Mouse (Mus musculus) brain, adult 2 months (tissue): ENCODE measurements around the gene Klrb1c.
A peak's percentile ranks its signal among the peaks of the same experiment; 100 is the strongest.

Experiments
- DNase-seq: peaks from one replicate; pipeline ENCODE4 v3.0.0; 2011; ENCODE audit warnings: low read depth, low spot score

The Klrb1c gene

DNA sequence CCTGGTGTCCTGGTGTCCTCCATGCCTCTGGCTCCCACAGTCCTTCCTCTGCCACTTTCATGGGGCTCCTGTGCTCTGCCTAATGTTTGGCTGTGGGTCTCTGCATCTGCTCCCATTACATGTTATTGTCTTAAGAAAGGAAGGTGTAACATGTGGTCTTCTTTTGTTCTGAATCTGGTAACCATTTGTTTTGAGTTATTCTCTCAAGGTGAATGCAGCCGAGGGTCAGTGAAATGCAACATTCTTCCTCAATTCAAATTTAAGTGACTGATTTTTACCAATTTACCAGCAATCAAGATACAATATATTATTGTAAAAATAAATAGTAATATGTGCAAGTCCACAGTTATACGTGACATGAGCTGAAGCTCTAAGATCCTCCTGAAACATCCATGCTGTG lies at the start of gene Klrb1c:
TSS of gene Klrb1c (minus strand) at position 101 of the 400 bp plus-strand sequence.
- DNase-seq: no peak

DNA sequence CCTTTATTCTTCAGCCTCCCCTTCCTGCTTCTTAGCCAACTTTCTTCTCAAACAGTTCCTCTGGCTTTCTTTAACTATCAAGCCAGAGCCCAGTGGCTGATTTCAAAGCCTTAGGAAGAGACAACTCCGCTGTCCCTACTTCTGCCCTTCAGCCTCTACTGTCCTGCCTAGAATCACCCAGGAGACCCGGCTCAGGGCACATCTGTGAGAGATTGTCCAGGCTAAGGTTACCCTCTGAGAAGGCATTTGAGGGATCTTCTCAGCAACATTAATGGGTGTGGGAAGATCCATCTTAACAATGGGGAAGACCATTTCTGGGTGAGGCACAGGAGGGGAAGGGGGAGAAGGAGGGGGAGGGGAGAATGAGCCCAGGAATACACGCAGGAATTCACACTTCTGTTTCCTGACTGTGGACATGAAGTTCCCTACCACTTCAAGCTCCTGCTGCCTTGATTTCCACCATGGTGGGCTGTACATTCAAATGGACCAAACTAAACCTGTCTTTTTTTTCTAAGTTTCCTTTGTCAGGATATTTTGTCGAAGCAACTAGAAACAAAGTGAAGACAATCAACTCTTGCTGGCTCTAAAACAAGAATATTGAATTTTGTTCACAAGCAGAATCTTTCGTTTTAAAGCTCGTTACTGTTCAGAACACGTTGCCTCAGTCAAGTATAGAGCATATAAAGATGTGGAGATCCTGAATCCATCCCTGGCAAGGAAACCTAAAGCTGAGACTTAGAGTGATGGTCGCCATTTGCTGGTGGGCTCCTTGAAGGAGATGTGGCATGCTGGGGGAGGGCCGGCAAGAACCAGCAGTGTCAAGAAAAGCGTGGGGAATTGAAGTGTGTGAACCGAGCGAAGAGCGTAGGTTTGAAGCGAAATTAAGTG lies 48.7 kb upstream of the Klrb1c start:
- peak; percentile 31 for DNase-seq

GRCm38 (mm10) chr6:128836955-128837334 lies 47.9 kb upstream of the Klrb1c start:
- no peak for DNase-seq

GRCm38 (mm10) chr6:128836191-128836954 lies 47.4 kb upstream of the Klrb1c start:
- DNase-seq: no peak

DNA sequence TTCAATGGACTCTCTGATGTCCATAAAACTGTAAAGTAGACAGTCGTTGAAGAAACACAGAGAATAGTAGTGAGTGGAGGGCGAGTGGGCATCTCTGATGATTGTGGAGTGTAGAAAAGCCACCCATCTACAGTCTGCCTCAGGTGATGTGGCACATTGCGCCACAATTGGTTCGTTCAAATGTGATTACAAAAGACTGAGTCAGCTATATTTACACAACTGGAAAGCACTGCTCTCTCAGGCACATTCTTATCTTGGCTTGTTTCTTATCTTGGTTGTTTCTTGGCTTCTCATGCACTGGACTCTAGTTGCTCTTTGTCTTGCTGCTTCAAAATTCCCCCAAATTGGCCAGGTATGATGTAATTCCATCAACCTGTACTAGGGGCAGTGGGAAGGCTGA lies 46.6 kb upstream of the Klrb1c start:
- no peak for DNase-seq

DNA sequence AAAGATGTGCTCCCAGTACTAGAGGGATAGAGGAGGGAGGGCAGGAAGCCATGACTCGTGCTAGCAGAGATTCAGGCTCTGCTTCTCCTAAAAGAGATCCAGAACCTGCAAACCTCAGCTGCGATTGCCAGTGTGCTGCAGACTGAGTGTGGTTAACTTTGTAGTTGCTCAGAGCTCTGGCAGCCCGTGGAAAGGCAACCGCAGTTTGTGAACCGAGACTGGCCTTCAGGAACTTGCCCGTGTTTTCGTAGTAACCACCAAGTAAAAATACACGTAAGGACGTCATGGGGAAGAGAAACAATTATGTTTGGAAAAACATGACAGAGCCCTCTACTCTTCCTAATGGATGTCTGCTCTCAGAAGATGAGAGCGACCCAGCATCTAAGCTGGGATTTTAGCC lies 44.0 kb upstream of the Klrb1c start:
- DNase-seq: no peak

- no peak for DNase-seq
These were observed 40.8 kb upstream of the Klrb1c start for GRCm38 (mm10) chr6:128829837-128830236.

GRCm38 (mm10) chr6:128826781-128827180 lies 37.8 kb upstream of the Klrb1c start:
- no peak for DNase-seq

- no peak for DNase-seq
These were observed 37.1 kb upstream of the Klrb1c start, which contains the start of the genes Gm44511 and Klrb1b for GRCm38 (mm10) chr6:128826132-128826531. TSS of gene Gm44511 (minus strand) at chr6:128826315. TSS of gene Klrb1b (minus strand) at chr6:128826331.

DNA sequence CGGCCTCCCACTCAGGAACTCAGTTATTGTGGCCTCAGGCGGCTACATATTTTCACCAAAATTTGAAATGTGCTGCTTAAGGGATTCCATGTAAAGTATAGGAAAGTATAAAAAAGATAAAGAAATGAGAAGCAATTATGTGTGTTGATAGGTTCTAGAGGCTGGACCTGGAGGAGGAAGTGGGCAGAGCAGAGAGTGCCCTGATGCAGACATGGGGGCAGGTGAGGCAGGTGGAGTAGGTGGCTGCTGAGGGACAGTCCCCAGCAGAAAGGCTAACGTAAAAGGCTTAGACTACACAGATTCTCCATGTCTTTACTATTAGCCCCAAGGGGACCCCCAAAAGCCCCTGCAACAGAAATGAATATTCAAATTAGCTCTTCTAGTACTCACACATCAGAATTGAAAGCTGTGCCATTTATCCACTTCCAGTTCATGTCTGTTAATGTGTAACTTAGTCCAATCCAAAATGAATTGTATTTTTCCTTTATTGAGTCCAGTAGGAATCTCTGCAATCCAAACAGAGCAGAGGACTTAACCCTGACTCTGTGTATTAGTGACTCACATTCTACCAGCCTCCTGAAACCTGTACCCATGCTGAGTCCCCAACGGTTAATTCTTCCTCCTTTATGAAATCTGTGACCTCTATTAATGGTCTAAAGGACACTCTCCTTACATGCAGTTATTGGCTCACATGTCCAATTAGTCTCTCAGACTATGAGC lies 29.2 kb upstream of the Klrb1c start:
- no peak for DNase-seq

DNA sequence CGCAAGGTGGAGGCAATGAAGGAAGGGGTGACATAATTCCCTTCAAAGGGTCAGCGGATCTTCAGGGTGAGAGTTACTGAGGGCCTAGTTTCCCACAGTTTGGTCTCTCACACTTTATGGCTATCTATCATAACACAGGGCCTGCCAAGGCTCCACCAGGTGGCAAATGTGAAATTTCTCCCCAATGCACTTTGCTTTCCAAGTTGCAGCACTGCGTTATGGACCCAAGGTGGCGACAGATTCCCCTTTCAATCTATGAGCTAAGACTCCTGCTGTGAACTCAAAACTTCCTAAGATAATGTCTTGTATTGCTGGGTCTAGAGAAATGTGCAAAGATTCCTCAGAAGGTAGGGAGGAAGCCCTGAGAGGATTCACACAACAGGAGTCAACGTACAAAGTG lies 19.5 kb upstream of the Klrb1c start:
- peak; percentile 55 for DNase-seq

GRCm38 (mm10) chr6:128807021-128807420 lies 18.0 kb upstream of the Klrb1c start:
- peak; percentile 13 for DNase-seq

DNA sequence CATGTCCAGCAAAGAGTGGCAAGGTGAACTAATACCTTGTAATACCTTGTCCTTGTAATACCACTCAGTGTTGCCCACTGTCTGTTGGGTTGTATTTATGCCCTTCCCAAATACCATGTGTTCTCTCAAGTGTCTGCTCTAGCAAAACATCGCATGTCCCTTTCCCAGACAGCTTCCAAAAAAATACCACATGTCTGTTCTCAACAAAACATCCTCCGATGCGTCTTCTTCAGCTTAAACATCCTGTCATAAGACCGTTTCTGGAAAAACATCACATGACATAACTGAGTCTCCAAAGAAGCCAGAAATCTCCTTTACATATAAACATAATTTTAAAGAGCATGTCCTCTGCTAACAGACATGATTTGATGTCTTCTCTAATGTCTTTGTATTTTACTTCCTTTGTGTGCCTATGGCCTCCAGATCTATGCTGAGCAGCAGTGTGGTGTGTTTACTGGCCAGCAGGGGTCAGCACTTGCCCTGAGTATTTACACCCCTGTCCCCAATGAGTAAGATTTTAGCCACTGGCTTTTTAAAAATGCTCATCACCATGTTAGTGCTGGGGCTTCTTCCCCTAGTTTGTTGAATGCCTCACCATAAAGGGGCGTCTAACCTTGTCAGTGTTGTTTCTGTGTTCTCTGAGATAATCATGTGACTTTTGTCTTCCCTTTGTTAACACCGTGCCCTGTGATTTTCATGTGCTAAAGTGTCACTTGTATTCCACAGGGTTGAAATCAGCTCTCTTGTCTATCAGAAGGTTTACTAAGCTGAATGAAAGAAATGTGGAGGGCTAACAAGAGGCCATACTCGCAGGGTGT lies 16.0 kb upstream of the Klrb1c start:
- peak; percentile 74 for DNase-seq

GRCm38 (mm10) chr6:128802999-128803857 lies 14.2 kb upstream of the Klrb1c start:
- peak; percentile 100 for DNase-seq

DNA sequence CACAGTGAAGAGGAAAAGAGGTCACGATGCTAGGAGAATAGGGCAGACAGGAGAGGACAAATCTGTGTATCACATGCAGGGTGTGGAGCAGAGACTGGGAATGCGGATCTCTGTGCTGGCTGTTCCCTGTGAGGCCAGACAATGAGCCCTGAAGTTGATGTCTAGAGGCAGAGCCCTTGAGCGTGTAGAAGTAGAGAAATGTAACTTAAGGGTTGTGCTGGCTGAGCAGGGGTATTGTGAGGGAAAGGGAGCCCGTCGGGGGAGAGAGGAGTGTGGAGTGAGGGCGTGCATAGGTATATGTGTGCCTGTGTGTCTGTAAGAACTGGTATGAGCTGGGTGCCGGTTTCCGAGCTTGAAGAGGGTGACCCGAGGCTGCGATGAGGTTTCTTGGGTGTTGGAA lies 13.5 kb upstream of the Klrb1c start:
- no peak for DNase-seq

DNA sequence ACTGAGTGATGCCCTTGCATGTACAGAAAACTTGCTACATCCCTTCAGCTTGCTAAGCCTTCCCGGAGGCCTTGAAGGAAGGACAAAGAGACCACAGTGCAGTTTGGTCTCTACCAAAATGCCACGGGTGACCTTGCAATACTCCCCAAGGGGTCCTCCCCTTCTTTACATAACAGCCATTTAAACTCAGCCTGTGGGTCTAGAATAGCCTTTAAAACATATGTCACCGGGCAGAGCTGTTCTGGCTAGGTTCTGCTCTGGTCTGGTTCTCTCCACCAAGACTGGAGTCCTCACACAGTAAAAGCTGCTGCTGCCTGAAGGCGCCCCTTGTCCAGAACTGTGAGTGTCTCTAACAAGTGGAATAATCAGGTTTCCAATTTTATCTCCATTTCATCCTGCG lies 11.7 kb upstream of the Klrb1c start:
- DNase-seq: peak; percentile 12

- DNase-seq: peak; percentile 14
These were observed 10.9 kb upstream of the Klrb1c start for GRCm38 (mm10) chr6:128799896-128800270.

- DNase-seq: peak; percentile 95
These were observed 10.3 kb upstream of the Klrb1c start for GRCm38 (mm10) chr6:128799144-128799895.

GRCm38 (mm10) chr6:128798772-128799143 lies 9.7 kb upstream of the Klrb1c start:
- DNase-seq: peak; percentile 83
